Mouse (Mus musculus): Measurements from ENCODE around the gene Rasl11a. TPM values are rescaled to one million over a fixed set of nuclear protein-coding genes. Genes with fewer than 3 reads are reported as not detected.
"Not testable (repeated sequence)": the region's sequence is repeated elsewhere in the genome, so short reads cannot be mapped to it uniquely, and the experiment has no call there.

The Rasl11a gene
- total RNA-seq, 4 experiments from 2014 or later = 10.8 to 15.0 (median 11.9) TPM

DNA sequence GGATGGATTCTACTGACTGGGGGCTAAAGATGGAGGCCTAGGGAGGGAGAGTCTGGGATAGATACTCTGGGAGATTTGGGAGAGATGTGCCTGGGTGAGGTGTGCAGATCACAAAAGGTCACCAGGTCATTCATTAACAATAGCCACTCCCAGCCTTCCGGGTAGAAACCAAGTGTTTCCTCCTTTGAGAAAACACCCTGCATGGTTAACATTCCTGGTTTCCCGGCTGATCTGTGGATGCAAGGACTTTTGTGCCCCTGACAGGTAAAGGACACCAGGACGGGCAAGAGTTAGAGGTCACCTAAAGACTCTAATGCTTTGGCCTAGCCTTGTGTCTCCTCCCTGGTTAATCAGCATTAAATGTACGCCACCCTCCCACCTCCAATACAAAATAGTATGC is 48.0 kb downstream of the Rasl11a start:
- DNase-seq (ENCODE audit: low spot score in 2 of 2) = no peak

DNA sequence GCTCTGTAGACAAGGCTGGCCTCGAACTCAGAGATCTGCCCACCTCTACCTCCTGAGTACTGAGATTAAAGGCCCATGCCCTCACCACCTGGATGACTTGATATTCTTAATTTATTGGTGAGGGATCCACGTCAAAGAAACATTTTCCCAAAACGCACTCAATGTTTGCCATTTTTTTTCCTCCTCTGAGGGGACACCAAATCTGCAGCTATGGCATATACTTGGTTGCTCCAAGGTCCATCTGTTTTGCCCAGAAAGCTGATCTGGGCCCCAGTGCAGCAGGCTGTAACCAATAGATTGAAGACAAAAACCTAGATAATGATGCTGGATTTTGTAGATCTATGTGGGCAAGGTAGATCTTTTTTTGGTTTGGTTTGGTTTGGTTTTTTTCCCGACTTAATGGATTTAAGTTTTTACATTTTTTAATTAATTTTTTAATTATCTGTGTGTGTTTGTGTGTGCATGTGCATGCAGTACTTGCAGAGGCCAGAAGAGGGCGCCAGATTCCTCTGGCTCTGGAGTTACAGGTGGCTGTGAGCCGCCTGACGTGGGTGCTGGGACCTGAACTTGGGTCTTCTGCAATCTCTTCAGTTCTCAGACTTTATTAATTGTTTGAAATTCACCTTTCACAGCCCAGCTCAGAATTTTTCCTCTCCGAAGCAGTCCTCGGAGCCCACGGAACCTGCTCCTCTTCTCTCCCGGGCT is 48.8 kb downstream of the Rasl11a start:
- no peak for DNase-seq (ENCODE audit: low spot score in 2 of 2)

DNA sequence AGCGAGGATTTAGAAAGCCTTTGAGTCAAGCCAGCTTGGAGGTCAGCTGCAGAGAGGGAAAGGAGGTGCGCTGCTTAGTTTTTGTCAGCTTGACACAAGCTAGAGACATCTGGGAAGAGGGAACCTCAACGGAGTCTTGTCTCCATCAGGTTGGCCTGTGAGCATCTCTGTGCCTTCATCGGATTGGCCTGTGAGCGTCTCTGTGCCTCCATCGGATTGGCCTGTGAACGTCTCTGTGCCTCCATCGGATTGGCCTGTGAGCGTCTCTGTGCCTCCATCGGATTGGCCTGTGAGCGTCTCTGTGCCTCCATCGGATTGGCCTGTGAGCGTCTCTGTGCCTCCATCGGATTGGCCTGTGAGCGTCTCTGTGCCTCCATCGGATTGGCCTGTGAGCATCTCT is 50.8 kb downstream of the Rasl11a start:
- DNase-seq (ENCODE audit: low spot score in 2 of 2) = not testable (repeated sequence)

DNA sequence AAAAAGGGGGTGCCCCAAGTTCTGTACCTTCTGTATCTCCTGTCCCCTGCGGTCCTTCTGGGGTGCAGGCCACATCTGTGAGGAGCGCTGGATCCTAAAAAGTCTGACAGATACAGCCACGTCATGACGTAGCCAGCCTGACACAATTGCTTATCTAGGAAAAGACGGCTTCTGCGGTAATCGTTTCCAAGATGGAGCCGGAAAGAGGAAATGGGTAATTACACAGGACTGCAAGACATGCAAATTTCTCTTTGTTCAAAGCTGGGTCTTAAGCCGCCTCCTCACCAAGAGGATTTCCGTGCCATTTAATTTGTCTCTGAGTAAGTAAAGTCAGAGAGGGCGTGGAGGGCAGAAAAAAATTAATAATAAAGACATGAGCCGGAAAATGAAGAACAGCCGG is 52.1 kb downstream of the Rasl11a start:
- no peak for DNase-seq (ENCODE audit: low spot score in 2 of 2)

Other genes with a start within 250 kb of the Rasl11a start
- 10 to 100 TPM; 52.3 to 61.4 (median 57.4) TPM for gene Usp12, start 50.1 kb upstream of the Rasl11a start, total RNA-seq (2022)
- gene Rpl21, start 12.2 kb upstream of the Rasl11a start, total RNA-seq (2022) = 100 to 1,000 TPM; 157 to 258 (median 206) TPM
- gene Gtf3a, start 103.6 kb downstream of the Rasl11a start, total RNA-seq (2022) = 10 to 100 TPM; 20.9 to 24.1 (median 22.4) TPM
- gene Mtif3, start 118.7 kb downstream of the Rasl11a start, total RNA-seq (2022) = 10 to 100 TPM; 17.7 to 20.4 (median 20.0) TPM
- 1 to 10 TPM; 5.8 to 7.2 (median 6.5) TPM for gene Lnx2, start 231.5 kb downstream of the Rasl11a start, total RNA-seq (2022)
- 10 to 100 TPM; 65.2 to 70.8 (median 66.7) TPM for gene Polr1d, start 232.0 kb downstream of the Rasl11a start, total RNA-seq (2022)